Mouse (Mus musculus) bone marrow, adult 2 months (tissue): Measurements from ENCODE around the gene Hpse2.

Source experiments
- CTCF ChIP-seq: fragments of 200-500 bp; IDR thresholded peaks from 2 replicates; pipeline ENCODE4 v1.5.1; 2011; ENCODE audit warnings: low read length, control low read depth; ENCODE audit not compliant: control insufficient read depth, insufficient read depth
- POLR2A ChIP-seq: fragments of 200-500 bp; IDR thresholded peaks from 2 replicates; pipeline ENCODE4 v1.6.1; 2011; ENCODE audit warnings: low read depth, mild to moderate bottlenecking, control low read depth, low read length, borderline replicate concordance; ENCODE audit not compliant: control insufficient read depth

DNA sequence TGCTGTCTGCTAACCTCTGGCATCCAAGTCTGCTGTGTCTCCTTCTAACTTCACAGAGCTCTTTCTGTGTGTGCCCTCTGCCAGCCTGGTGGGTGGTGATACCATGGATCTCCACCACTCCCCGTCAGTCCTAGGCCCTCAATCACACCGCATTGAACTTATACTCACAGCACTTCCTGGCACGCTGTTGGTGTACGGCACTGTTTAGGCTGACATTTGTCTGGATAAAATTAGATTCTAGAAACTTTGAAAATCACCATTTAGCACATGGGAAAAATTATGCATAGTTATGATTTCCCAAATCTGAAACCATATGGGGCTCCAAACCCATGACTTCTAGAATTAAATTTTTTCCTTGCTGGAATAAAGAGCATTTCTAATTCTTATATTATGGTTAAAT is 478.4 kb downstream of the Hpse2 start:
- no peak for TF ChIP-seq POLR2A
- no peak for TF ChIP-seq CTCF
